Mouse (Mus musculus): ENCODE data around the gene H2afy2.

GRCm38 (mm10) chr10:61795458-61795857 lies 11.5 kb upstream of the H2afy2 start:
- TF ChIP-seq CTCF (IDR thresholded peaks at IDR 0.05) (no peak), EP300 (IDR thresholded peaks at IDR 0.05) (no peak)

Measured in lung, postnatal 0 days (tissue).